Mouse (Mus musculus) left cerebral cortex, postnatal 14 days (tissue): ENCODE measurements at regions not wholly inside any gene's neighbourhood (a gene's known extent, or its start where the extent isn't known, plus 50 kb on each side); places are given as distances from the start of the nearest gene placed in this dataset.

Experiments
- DNase-seq, 2 experiments: peaks; one replicate each; pipeline ENCODE4 v3.0.0; 2021 to 2022; ENCODE audit warnings: low spot score in 2 of 2, mixed read lengths in 1 of 2
- intact Hi-C: fragments of 180-260 bp; cut with DNase I; formaldehyde crosslinking; loops from one replicate; pipeline ENCODE4 v1.15.1; 2025

DNA sequence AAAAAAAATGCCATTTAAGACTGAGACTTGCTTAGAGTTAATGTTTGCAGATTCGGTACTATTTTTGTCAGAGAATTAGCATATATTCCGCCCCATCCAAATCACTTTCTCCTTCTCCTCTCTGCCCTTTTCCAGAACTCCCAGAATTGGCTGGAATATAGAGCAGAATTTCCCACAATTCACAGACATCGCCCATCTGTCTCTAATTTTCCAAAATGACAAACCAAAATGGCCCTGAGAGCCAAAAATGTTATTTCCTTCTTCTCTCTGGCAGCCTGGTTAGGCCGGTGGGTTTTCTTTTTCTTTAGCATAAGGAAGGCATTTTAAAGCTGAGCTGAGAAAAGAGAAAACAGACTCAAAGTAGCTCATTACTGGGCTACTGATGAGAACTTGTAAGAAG lies 119.8 kb downstream of the Rchy1 start:
- no peak for DNase-seq
- intact Hi-C loops = no loop called here

DNA sequence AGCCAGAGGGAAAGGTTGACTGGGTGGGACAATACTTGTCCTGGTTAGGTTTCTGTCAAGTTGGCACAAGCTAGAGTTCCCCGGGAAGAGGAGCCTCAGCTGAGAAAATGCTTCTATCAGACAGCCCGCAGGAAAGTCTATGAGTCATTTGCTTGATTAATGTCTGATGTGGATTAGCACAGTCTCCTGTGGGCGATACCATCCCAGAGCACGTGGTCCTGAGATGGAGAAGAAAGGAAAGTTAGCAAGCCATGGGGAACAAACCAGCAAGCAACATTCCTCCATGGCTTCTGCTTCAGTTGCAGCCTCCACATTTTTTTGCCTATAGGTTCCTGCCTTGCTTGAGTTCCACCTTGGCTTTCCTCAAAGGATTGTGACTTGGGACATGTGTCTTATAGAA lies 121.8 kb downstream of the Rchy1 start:
- DNase-seq = no peak
- intact Hi-C loops = loop anchor here (2.0 kb wide), 1 partner anchor 16 kb away; no protein-coding TSS in a partner anchor

- intact Hi-C loops = no loop called here
- no peak for DNase-seq
These were observed 134.4 kb downstream of the Rchy1 start for GRCm38 (mm10) chr5:91828481-91828880.

GRCm38 (mm10) chr5:91826636-91827035 lies 136.2 kb downstream of the Rchy1 start:
- DNase-seq = no peak
- intact Hi-C loops = no loop called here

GRCm38 (mm10) chr5:91822844-91823576 lies 139.9 kb downstream of the Rchy1 start:
- intact Hi-C loops = no loop called here
- no peak for DNase-seq

GRCm38 (mm10) chr5:91818800-91819199 lies 144.1 kb downstream of the Rchy1 start:
- DNase-seq = no peak
- intact Hi-C loops = no loop called here

GRCm38 (mm10) chr5:91818195-91818594 lies 144.7 kb downstream of the Rchy1 start:
- intact Hi-C loops = no loop called here
- no peak for DNase-seq

DNA sequence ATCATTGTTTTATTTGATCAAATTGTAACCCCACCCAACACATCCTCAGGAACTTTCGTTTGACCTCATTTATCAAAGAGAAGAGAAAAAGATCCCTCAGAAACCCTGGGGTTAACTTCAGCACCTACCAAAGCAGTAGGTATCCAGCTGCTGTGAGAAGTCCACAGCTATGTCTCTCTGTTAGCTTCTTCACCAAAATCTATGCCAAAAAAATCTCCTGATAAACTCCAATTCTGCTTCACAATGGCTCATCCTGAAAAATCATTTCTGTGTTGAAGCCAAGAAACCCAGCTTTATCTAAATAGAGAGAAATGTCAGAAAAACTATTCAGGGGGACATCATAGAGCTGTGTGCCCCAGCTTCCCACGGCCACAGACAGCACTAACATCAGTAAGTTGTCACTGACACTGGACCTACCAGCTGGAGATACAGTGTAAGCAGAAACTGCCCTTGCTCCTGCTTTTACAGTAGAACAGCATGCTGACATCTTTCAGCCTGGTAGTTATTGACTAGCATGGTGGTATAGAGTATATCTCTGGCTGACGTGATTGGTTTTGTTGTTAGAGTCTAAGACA lies 146.4 kb downstream of the Rchy1 start:
- DNase-seq = no peak
- intact Hi-C loops = no loop called here

- DNase-seq = no peak
- intact Hi-C loops = no loop called here
These were observed 147.9 kb downstream of the Rchy1 start for GRCm38 (mm10) chr5:91814956-91815355.

DNA sequence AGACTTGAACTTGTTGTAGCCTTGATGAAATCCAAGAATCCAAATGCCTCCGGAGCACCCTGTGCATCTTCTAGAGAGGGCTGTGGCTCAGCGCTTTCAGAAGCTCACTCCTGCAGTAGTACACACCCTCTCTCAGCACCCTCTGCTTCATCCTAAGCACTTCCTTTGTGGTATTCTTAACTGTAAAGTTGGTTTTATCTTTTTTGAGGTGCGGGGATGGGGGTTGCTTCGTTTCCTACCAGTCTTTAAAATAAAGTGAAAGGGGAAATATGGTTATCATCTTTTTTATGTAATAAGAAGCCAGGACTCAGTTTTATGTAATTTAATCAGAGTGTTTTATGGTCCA lies 148.5 kb downstream of the Rchy1 start:
- no peak for DNase-seq
- intact Hi-C loops = no loop called here

- DNase-seq = no peak
- intact Hi-C loops = no loop called here
These were observed 149.1 kb downstream of the Rchy1 start for GRCm38 (mm10) chr5:91813547-91814416.

- intact Hi-C loops = no loop called here
- DNase-seq = peak in 1 of 2 experiments; percentile 28
These were observed 155.5 kb downstream of the Rchy1 start for GRCm38 (mm10) chr5:91807070-91808065.

- no peak for DNase-seq
- intact Hi-C loops = no loop called here
These were observed 161.4 kb downstream of the Rchy1 start for GRCm38 (mm10) chr5:91801297-91801980.

DNA sequence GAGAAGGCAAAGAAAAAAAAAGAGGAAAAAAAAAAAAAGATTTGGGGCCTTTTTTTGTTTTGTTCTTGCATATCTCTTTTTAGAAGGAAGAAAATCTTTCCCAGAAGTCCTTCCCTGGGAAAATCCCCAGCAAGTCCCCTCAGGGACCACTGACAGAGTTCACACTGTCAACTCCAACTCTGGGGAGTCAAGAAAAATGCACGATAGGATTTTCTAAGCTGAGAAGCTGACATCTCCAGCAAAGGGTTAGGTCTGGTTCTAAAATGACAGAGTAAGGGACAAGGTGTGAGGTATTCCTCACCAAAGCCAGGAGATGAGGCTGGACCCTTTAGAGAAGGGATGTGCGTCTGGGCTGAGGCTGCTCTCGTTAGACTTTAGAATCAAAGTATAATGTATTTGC lies 165.5 kb downstream of the Rchy1 start:
- intact Hi-C loops = no loop called here
- DNase-seq = no peak

- intact Hi-C loops = no loop called here
- no peak for DNase-seq
These were observed 170.1 kb downstream of the Rchy1 start for GRCm38 (mm10) chr5:91792732-91793131.

GRCm38 (mm10) chr5:91790412-91790811 lies 172.5 kb downstream of the Rchy1 start:
- intact Hi-C loops = no loop called here
- no peak for DNase-seq

- no peak for DNase-seq
- intact Hi-C loops = no loop called here
These were observed 178.9 kb downstream of the Rchy1 start for GRCm38 (mm10) chr5:91783966-91784365.

DNA sequence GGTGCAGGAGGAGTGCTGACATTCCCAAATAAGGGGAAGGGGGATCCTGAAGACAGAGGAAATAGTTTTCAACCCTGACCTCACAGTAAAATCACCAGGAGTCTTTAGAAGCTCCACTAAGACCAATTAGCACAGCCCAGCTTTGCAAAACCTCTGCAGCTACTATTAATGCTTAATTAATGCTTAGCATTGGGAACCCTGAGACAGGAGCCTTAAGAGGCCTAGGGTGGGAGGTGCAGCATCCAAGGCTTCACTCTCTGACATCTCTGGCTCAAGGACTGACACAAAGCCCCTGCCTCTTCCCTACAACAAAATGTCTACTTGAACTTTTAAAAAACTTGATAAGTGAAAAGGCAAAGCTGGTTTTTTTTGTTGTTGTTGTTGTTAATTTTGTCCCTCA lies 185.9 kb downstream of the Rchy1 start:
- no peak for DNase-seq
- intact Hi-C loops = no loop called here

DNA sequence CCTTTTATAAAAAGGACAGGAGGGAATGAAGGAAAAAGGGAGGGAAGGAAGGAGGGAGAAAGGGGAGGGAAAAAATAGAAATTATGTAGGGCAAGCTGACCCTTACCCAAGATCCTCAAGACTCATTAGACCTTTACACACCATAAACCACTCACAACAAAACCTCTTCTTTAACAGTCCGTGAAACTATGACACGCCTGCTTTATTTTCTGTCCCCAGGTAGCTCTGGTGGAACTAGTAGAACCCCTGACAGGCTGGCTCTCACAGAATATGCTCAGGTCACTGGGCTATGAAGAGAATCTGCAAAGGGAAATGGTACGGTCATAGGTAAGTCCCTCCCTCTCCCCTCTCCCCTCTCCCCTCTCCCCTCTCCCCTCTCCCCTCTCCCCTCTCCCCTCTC lies 188.8 kb downstream of the Rchy1 start:
- intact Hi-C loops = no loop called here
- no peak for DNase-seq
